Mouse (Mus musculus): ENCODE results near the gene Muc13. TPM values are rescaled to one million over a fixed set of nuclear protein-coding genes. Genes with fewer than 3 reads are reported as not detected.
A peak's percentile ranks its signal among the peaks of the same experiment; 100 is the strongest.

Gene Muc13
- polyA plus RNA-seq, 1 experiment: 0.19 TPM

DNA sequence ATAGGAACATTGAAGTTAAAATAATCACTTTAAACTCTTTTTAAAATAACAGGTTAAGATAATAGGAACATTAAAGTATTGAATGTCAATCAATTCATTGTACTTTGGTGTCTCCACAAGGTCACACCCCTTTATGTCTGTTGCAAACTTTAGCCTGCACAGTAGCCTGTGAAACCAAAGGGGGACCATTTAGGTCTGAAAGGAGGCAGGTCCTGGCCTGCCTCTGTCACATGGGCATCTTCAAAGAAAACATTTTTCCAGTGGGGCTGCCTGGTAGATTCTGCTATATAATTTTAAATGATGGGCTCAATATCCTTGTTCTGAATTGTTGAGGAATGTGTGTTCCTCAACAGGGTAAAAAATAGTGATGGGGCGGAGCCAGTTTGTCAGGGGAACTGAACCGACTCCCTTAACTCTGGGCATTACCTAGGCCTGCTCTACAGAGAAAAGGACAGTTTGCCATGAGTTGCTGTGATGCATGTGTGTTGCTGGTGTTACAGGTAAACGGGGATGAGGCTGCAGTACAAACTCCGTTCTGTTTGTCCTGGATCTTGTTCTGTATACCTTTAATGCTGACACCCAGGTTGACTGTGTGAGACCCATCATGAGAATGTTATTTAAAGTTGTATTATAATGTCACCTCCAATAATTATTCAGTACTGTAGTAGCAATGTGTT is 22.9 kb upstream of the Muc13 start:
- no peak for TF ChIP-seq CTCF (IDR thresholded peaks at IDR 0.05; ENCODE audit: borderline replicate concordance, extremely low read depth, insufficient read depth, insufficient read length)
- no peak for TF ChIP-seq POLR2A (IDR thresholded peaks at IDR 0.05; ENCODE audit: borderline replicate concordance, extremely low read depth, insufficient read depth, insufficient read length, poor library complexity, severe bottlenecking)
- DNase-seq (ENCODE audit: low read depth): no peak

GRCm38 (mm10) chr16:33772809-33773208 is 21.0 kb upstream of the Muc13 start:
- TF ChIP-seq POLR2A (IDR thresholded peaks at IDR 0.05; ENCODE audit: borderline replicate concordance, extremely low read depth, insufficient read depth, insufficient read length, poor library complexity, severe bottlenecking): no peak
- TF ChIP-seq CTCF (IDR thresholded peaks at IDR 0.05; ENCODE audit: borderline replicate concordance, extremely low read depth, insufficient read depth, insufficient read length): no peak
- DNase-seq (ENCODE audit: low read depth): no peak

GRCm38 (mm10) chr16:33774972-33775371 is 18.9 kb upstream of the Muc13 start:
- DNase-seq (ENCODE audit: low read depth): peak; percentile 29
- TF ChIP-seq POLR2A (IDR thresholded peaks at IDR 0.05; ENCODE audit: borderline replicate concordance, extremely low read depth, insufficient read depth, insufficient read length, poor library complexity, severe bottlenecking) (no peak), CTCF (IDR thresholded peaks at IDR 0.05; ENCODE audit: borderline replicate concordance, extremely low read depth, insufficient read depth, insufficient read length) (no peak)

- no peak for DNase-seq (ENCODE audit: low read depth)
- TF ChIP-seq POLR2A (IDR thresholded peaks at IDR 0.05; ENCODE audit: borderline replicate concordance, extremely low read depth, insufficient read depth, insufficient read length, poor library complexity, severe bottlenecking) (no peak), CTCF (IDR thresholded peaks at IDR 0.05; ENCODE audit: borderline replicate concordance, extremely low read depth, insufficient read depth, insufficient read length) (no peak)
Measured at GRCm38 (mm10) chr16:33775733-33776335, 18.0 kb upstream of the Muc13 start.

GRCm38 (mm10) chr16:33776766-33777529 is 16.9 kb upstream of the Muc13 start:
- TF ChIP-seq POLR2A (IDR thresholded peaks at IDR 0.05; ENCODE audit: borderline replicate concordance, extremely low read depth, insufficient read depth, insufficient read length, poor library complexity, severe bottlenecking) (no peak), CTCF (IDR thresholded peaks at IDR 0.05; ENCODE audit: borderline replicate concordance, extremely low read depth, insufficient read depth, insufficient read length) (no peak)
- no peak for DNase-seq (ENCODE audit: low read depth)

DNA sequence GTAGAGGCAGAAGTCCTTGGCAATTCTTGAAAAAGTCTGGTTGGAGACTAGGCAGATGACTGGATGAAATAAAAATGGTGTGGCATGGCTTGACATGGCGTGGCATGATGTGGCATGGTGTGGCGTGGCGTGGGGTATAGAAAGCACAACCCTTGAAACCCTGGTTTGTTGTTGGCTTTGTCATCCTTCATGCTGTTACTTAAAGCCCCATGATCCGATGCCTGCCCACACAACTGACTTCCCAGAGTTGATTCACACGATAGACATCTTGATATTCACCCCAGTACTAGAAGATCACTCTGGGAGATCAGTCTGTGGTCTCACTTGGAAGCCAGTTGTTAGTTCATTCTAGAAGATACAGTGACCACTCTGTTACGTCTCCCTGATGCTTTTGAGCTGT is 16.2 kb upstream of the Muc13 start:
- DNase-seq (ENCODE audit: low read depth): no peak
- TF ChIP-seq POLR2A (IDR thresholded peaks at IDR 0.05; ENCODE audit: borderline replicate concordance, extremely low read depth, insufficient read depth, insufficient read length, poor library complexity, severe bottlenecking) (no peak), CTCF (IDR thresholded peaks at IDR 0.05; ENCODE audit: borderline replicate concordance, extremely low read depth, insufficient read depth, insufficient read length) (no peak)

DNA sequence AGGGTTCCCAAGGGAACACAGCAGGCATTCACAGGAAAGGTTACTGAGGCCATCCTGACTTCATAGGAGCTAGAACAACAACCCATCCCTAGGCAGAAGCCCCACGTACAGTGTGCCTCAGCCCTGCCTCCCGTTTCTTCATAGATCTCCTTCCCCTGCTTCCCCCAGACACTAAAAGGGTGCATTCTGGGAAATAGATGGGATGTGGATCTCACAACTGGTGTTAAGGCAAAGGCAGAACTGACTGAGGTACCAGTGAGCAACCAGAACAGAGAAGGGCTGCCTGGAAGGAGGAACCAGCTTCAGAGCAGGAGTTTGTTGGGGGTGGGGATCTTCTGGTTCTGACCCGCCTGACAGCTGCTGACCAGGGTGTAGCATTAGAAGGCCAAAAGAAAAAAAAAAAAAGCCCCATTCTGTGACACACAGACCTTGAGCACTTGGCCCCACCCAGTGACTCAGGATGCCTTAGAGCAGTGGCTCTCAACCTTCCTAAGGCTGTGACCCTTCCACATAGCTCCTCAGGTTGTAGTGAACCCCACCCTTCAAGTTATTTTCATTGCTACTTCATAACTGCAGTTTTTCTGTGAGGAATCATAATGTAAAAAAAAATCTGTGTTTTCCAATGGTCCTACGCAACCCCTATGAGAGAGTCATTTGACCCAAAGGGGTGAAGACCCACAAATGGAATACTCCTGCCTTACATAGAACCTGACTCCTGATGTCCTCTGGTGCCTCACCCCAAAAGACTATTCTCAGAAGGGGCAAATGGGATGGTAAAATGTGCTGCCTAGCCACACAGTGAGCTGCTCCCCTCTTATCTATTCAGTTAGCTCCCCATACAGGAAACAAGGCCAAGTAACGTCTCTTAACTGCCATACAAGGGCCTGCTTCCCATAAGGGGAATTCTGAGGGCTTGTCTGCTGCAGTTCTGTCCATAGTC is 11.8 kb upstream of the Muc13 start:
- DNase-seq (ENCODE audit: low read depth): no peak
- no peak for TF ChIP-seq POLR2A (IDR thresholded peaks at IDR 0.05; ENCODE audit: borderline replicate concordance, extremely low read depth, insufficient read depth, insufficient read length, poor library complexity, severe bottlenecking)

- DNase-seq (ENCODE audit: low read depth): no peak
- TF ChIP-seq POLR2A (IDR thresholded peaks at IDR 0.05; ENCODE audit: borderline replicate concordance, extremely low read depth, insufficient read depth, insufficient read length, poor library complexity, severe bottlenecking) (no peak), CTCF (IDR thresholded peaks at IDR 0.05; ENCODE audit: borderline replicate concordance, extremely low read depth, insufficient read depth, insufficient read length) (no peak)
Measured at GRCm38 (mm10) chr16:33782729-33783091, 11.1 kb upstream of the Muc13 start.

DNA sequence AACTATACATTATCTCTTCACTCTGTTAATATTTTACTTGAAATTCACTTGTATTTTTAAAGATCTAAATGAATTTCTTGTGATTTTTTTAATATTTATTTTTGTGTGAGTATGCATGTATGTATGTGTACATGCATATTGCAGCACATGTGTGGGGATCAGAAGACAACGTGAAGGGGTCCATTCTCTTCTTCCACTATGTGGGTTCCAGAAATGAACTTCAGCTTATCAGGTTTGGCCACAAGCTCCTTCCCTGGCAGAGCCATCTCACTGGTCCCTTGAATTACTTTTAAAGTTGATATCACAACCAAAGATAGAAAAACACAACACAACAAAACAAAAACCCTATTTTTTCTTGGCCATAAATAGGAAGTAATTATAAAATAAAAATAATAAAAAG is 9.3 kb upstream of the Muc13 start:
- DNase-seq (ENCODE audit: low read depth): no peak
- no peak for TF ChIP-seq CTCF (IDR thresholded peaks at IDR 0.05; ENCODE audit: borderline replicate concordance, extremely low read depth, insufficient read depth, insufficient read length)
- TF ChIP-seq POLR2A (IDR thresholded peaks at IDR 0.05; ENCODE audit: borderline replicate concordance, extremely low read depth, insufficient read depth, insufficient read length, poor library complexity, severe bottlenecking): no peak

DNA sequence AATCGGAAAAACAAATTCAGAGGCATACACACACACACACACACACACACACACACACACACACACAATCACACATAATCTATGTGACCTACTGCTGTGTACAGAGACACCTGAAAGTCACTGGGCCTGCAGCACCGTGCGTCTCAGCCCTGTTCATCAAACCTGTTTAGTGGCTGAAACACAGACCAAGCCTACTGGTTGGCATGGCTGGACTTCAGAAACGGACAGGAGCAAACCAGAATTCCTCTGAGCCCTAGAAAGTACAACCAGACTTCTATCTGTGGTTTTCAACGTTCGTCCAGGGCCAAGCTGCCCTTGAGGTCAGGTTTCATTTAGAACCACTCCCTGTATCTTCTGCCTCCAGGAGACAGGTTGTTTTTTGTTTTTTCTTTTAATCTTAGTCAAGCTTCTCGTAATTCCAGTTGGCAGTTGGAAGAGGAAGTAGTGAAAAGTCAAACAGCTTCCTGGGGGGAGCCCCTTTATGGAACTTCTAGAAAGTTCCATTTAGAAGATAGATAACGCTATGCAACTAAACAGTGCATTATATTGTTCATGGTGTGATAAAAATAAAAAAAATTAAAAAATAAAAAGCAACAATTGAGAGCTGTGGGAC is 8.6 kb upstream of the Muc13 start:
- TF ChIP-seq POLR2A (IDR thresholded peaks at IDR 0.05; ENCODE audit: borderline replicate concordance, extremely low read depth, insufficient read depth, insufficient read length, poor library complexity, severe bottlenecking) (no peak), CTCF (IDR thresholded peaks at IDR 0.05; ENCODE audit: borderline replicate concordance, extremely low read depth, insufficient read depth, insufficient read length) (no peak)
- no peak for DNase-seq (ENCODE audit: low read depth)
